Mouse (Mus musculus) heart, adult 2 months (tissue): ENCODE data around the gene Fam173b.

ENCODE experiments used
- CTCF ChIP-seq: fragments of 200-600 bp; IDR thresholded peaks from 2 replicates; pipeline ENCODE4 v1.8.1; 2022; ENCODE audit warnings: antibody characterized with exemption, mild to moderate bottlenecking, moderate library complexity
- EP300 ChIP-seq: fragments of 200-500 bp; IDR thresholded peaks from 2 replicates; pipeline ENCODE4 v1.6.1; 2011; ENCODE audit warnings: low read depth, low read length, control low read depth; ENCODE audit not compliant: insufficient read depth
- POLR2A ChIP-seq: fragments of 200-500 bp; IDR thresholded peaks from 2 replicates; pipeline ENCODE4 v1.6.1; 2011; ENCODE audit warnings: mild to moderate bottlenecking, low read depth, low read length, control low read depth; ENCODE audit not compliant: insufficient read depth

DNA sequence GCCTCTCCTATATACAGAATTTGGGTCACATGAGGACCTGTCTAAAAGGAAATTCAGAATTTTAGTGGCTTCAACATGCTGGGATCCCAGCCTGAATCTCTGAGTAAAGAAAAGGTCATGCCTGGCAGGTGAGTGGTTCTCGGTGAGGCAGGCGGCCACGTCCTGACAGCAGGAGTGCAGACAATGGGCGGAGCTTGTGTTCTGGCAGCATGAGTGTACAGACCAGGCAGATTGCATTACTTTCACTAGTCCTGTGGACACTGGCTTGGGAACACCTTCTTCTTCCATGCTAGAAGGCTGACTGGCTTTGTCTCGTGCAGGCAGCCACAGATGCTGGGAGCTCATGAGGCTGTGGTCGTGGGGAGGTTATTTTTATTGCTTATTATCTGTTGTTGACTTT is 5.2 kb downstream of the Fam173b start:
- TF ChIP-seq EP300 (no peak), POLR2A (no peak), CTCF (no peak)
